Mouse (Mus musculus): ENCODE data around the gene Gm34653.

GRCm38 (mm10) chr2:34804815-34805214 lies 28.0 kb upstream of the Gm34653 start:
- TF ChIP-seq SRF (IDR thresholded peaks at IDR 0.05; ENCODE audit: control insufficient read depth, insufficient read length, low read depth), result no peak
- no peak for TF ChIP-seq MAX (IDR thresholded peaks at IDR 0.05; ENCODE audit: low read depth)
- TF ChIP-seq POLR2A (IDR thresholded peaks at IDR 0.05; ENCODE audit: insufficient read length, low read depth), result no peak
- TF ChIP-seq USF1 (IDR thresholded peaks at IDR 0.05; ENCODE audit: low read depth), result no peak

All from myocyte (in vitro differentiated cells).